Mouse (Mus musculus) bone marrow macrophage, adult 2 months (primary cell): ENCODE results near the gene Clk1. TPM values are rescaled to one million over a fixed set of nuclear protein-coding genes. Genes with fewer than 3 reads are reported as not detected.

ENCODE experiments used
- H3K27ac ChIP-seq: 2 replicates; pipeline ENCODE4 v1.5.1; 2012; ENCODE audit warnings: low read depth, low read length; ENCODE audit not compliant: insufficient read depth
- H3K4me1 ChIP-seq: 2 replicates; pipeline ENCODE4 v1.6.1; 2012; ENCODE audit warnings: low read length; ENCODE audit not compliant: control insufficient read depth, insufficient read depth
- H3K4me3 ChIP-seq: 2 replicates; pipeline ENCODE4 v1.5.1; 2012; ENCODE audit warnings: mild to moderate bottlenecking, low read length, moderate library complexity; ENCODE audit not compliant: insufficient read depth
- CTCF ChIP-seq: IDR thresholded peaks from 2 replicates; pipeline ENCODE4 v1.5.1; 2012; ENCODE audit warnings: low read depth, mild to moderate bottlenecking, low read length, moderate library complexity
- POLR2A ChIP-seq: IDR thresholded peaks from 2 replicates; pipeline ENCODE4 v1.6.1; 2012; ENCODE audit warnings: mild to moderate bottlenecking, low read depth, low read length, borderline replicate concordance
- polyA plus RNA-seq: library from polyadenylated mRNA; stranded (reverse); fragments of >200 nt; gene quantifications from 2 replicates; pipeline ENCODE4 v1.2.4, GENCODE M21; 2012; ENCODE audit not compliant: missing spikeins, insufficient read depth, insufficient read length

Gene Clk1
- polyA plus RNA-seq, 1 experiment, result 270 TPM

DNA sequence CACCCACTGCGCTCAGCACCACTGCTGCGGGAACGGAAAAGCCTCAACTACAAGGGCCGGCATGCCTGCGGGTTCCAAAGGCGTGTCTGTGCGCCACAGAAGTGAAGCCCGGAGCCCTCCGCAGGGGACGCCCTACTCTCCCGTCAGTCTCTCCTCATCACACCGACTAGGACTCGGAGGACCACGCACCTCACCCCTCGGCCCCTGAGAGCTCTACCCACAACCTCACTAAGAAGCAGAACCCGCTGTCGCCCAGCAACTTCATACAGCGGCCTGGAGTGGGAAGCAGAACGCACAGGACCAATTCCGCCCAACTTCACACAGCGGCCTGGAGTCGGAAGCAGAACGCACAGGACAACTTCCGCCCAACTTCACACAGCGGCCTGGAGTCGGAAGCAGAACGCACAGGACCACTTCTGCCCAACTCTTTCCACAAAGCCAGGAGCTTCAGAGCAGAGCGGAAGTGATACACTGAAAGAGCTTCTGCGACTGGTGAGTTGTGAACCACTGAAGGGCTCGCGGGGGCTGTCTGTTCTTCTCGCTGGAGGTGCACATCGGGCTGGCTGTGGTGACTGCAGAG, 21.4 kb upstream of the Clk1 start, which contains the start of the genes Nif3l1 and Ppil3:
Gene Nif3l1 (plus strand): TSS at position 9 of the 580 bp plus-strand sequence.
Gene Ppil3 (minus strand): TSS at position 344 of the 580 bp plus-strand sequence.
- H3K4me3 ChIP-seq, result peak within 1 kb of the TSS; percentile 80
- peaks cover 17% of the 10 kb centered on the region for H3K4me1 ChIP-seq
- TF ChIP-seq CTCF (no peak), POLR2A (no peak)
- H3K27ac ChIP-seq, result peak within 1 kb of the TSS; percentile 87

DNA sequence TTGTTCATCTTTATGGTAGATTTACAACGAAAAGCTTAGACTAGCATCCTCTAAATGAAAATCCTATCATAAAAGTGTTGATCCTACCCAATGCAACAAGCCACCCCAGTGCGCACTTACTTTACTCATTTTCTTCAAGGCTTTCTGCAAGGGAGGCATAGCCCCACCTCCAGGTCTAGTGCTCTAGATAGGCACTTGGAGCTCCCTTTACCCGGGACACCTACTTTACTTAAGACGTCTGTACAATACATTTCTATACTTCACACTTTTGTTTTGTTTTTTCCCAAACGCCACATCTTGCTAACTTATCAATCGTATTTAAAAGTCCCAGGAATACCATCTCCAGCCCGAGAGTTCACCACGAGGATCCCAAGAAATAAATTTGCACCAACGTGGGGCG, 20.8 kb upstream of the Clk1 start:
- Histone ChIP-seq H3K27ac (peak overlapping the region; percentile 87), H3K4me1 (peaks cover 16% of the 10 kb centered on the region), H3K4me3 (peak overlapping the region; percentile 80)
- TF ChIP-seq POLR2A (no peak), CTCF (no peak)

DNA sequence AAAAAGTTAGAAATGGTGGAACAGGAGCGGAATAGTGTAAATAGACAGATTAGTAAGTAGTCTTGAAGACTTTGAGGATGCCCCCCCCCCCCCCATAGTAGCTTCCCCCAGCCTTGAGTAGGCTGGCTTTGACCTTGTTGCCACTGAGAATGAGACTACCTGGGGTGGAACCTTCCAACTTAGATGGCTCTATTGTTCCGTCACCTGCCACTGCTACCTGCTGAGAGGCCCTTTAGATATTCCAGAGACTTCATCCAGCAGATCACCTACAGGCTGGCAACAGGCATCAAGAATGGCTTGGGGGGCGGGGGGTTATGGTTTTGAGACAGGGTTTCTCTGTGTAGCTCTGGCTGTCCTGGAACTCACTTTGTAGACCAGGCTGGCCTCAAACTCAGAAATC, 685 bp upstream of the Clk1 start:
- Histone ChIP-seq H3K4me1 (peaks cover 3% of the 10 kb centered on the region), H3K4me3 (no peak overlapping the region), H3K27ac (no peak overlapping the region)
- TF ChIP-seq POLR2A (no peak), CTCF (no peak)

DNA sequence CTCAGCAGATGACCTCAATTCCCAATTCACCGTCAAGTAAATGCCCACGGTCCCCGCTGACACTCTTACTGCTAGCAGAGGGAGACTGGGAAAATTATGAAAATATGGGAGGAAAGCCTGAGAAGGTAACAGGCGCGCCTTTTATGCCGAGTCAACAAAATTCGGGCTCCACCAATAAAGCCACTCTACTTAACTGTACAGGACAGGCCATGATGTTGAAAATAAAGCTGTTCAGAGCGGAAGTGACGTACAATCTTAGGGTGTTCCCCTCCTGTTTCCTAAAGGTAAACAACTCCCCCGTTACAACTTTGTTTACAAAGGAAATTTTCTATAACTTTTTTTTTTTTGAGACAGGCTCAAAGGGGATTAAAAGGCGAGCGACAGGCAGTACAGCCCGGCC, 987 bp downstream of the Clk1 start:
- H3K4me1 ChIP-seq, result peaks cover 3% of the 10 kb centered on the region
- TF ChIP-seq POLR2A (no peak), CTCF (no peak)
- peak overlapping the region; percentile 94 for H3K4me3 ChIP-seq
- H3K27ac ChIP-seq, result peak overlapping the region; percentile 87

DNA sequence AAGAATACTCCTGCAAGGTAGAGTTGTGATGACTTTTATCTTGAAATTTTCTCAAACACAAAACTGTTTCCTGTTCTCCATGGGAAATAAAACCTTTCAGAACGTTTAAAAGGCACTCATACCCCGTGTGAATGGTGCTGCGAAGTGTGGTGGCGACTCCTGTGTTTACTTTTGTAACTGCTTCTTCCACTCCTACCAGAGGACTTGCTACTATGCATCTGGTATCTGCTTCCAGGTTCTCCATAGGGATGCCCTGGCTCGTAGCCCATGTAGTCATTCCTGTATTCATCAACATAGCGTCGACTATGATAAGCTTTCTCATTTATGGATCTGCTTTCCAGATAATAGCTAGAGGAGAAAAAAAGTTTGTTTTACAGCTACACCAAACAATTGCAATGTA, 2.9 kb downstream of the Clk1 start:
- TF ChIP-seq CTCF (no peak), POLR2A (no peak)
- no peak overlapping the region for H3K4me3 ChIP-seq

DNA sequence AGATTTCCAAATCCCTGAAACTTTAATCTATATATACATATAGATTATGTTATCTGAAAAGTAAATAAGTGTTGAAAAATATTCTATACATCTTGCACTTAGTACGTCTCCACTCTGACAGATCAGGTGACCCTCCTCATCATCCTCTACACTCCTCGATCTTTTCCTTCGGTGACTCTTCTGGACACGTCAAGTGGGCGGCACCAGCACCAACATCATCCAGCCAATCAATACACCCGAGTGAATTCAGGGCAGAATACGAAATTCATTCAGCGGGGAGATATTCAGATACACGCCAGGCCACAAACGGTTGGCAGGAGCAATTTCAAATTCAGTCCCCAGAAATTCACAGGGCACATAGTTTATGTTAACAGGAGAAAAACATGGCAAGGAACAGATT, 3.8 kb downstream of the Clk1 start:
- TF ChIP-seq POLR2A (no peak), CTCF (no peak)
- H3K4me1 ChIP-seq, result peaks cover 12% of the 10 kb centered on the region
- H3K27ac ChIP-seq, result no peak overlapping the region
- H3K4me3 ChIP-seq, result no peak overlapping the region

More for the DNA sequence above, 2.9 kb downstream of the Clk1 start:
- no peak overlapping the region for H3K27ac ChIP-seq
- peaks cover 9% of the 10 kb centered on the region for H3K4me1 ChIP-seq

DNA sequence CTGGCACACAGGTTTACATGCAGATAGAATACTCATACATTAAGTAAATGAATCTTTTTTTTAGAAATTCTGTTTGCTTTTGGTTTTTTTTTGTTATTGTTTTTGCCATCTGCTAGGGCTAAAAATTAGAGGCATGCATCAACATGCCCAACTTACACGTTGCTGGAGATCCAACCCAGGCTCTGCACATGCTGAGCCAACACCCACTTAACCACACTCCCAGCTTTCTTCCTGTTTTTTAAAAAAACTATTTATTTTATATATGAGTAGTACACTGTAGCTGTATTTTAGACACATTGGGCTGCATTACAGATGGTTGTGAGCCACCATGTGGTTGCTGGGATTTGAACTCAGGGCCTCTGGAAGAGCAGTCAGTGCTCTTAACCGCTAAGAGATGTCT, 7.8 kb downstream of the Clk1 start:
- H3K4me1 ChIP-seq, result peaks cover 9% of the 10 kb centered on the region
- TF ChIP-seq CTCF, result no peak
- no peak for TF ChIP-seq POLR2A
- H3K4me3 ChIP-seq, result no peak overlapping the region
- peak overlapping the region; percentile 53; the same call in 1 of the 2 replicates for H3K27ac ChIP-seq

DNA sequence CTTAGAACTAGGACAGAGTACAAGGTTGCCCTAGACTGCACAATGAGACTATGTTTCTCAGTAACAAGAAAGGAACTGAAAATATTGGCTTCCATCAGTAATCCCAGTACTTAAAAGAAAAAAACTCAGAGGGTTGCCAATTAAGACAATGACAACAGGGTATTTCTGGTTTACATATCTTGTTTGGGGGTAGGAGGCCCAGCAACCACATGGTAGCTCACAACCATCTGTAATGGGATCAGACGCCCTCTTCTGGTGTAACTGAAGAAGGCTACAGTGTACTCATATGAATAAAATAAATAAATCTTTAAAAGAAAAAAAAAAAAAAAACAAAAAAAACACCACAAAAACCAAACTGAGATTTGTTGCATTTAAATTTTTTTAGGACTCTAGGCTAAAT, 8.4 kb downstream of the Clk1 start:
- TF ChIP-seq CTCF (no peak), POLR2A (no peak)
- peaks cover 9% of the 10 kb centered on the region for H3K4me1 ChIP-seq
- no peak overlapping the region for H3K27ac ChIP-seq
- H3K4me3 ChIP-seq, result no peak overlapping the region

DNA sequence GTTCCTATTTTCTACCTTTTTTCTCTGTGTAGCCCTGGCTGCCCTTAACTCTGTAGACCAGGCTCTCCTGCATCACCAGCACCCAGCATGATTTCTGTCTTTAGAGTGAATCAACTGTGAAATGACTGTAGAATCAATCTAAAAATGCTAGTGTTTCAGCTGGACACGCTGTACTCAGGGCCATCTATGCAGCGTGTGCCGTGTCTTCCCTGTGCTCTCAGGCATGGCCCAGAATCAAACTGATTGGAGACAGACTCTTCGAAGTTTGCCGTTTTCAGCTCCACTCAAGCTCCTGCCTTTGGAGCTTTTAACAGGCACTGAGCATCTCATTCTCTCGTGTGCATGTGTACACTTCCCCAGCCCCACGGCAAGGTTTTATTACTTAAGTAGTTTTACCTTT, 13.1 kb downstream of the Clk1 start:
- no peak overlapping the region for H3K4me3 ChIP-seq
- peaks cover under 1% of the 10 kb centered on the region for H3K4me1 ChIP-seq
- TF ChIP-seq POLR2A, result no peak
- TF ChIP-seq CTCF, result no peak
- H3K27ac ChIP-seq, result no peak overlapping the region

DNA sequence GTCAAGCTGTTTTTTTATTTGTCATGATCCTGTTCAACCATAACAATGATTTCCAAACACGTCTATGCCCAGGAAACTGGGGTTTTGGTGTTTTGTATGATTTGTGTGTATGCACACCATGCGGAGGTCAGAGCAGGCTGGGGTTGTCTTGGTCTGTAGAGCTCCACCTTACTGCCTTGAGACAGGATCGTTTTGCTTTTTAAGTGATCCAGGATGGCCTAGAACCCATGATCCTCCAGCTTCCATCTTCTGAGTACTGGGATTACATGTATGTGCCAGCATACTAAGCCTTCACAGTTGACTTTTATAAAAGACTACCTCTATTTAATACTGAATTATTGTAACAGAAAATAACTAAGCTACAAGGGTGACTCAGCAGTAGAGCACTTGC, 13.7 kb downstream of the Clk1 start:
- Histone ChIP-seq H3K27ac (no peak overlapping the region), H3K4me1 (no peaks in the 10 kb centered on the region), H3K4me3 (no peak overlapping the region)
- TF ChIP-seq POLR2A (no peak), CTCF (no peak)
